Mouse (Mus musculus) stomach, postnatal 0 days (tissue): ENCODE measurements at regions not wholly inside any gene's neighbourhood (a gene's known extent, or its start where the extent isn't known, plus 50 kb on each side); places are given as distances from the start of the nearest gene placed in this dataset.

Source experiments
- CTCF ChIP-seq: IDR thresholded peaks from 2 replicates; pipeline ENCODE4 v1.5.1; 2016; ENCODE audit warnings: antibody characterized with exemption, low read depth, mild to moderate bottlenecking, moderate library complexity
- EP300 ChIP-seq: optimal IDR thresholded peaks from 2 replicates; pipeline ENCODE3; 2016; ENCODE audit warnings: antibody characterized with exemption

DNA sequence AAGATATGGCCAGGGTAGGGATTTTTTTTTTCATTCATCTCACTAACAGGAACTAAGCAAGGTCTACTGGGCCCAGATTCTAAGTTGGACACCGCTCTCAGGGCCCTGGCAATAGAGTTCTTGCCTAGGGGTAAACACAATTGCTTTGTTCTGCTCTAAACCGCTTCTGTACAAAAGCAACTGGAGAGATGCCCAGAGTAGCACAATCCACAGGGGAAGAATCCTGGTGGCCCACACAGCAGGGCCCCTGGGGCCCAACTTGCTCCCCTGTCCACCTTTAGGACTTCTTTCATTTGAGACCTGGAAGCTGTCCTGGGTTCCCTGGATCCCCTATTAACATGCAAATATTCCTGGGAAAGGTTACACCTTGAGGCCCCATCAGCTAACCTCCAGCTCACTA lies 639.4 kb downstream of the Insc start:
- TF ChIP-seq EP300 (no peak), CTCF (no peak)
